Mouse (Mus musculus) thymus, postnatal 10 days (tissue): Measurements from ENCODE around the gene Efcab2.

ENCODE experiments used
- DNase-seq, 2 experiments: peaks; one replicate each; pipeline ENCODE4 v3.0.0; 2021; ENCODE audit warnings: low spot score in 2 of 2

The Efcab2 gene

DNA sequence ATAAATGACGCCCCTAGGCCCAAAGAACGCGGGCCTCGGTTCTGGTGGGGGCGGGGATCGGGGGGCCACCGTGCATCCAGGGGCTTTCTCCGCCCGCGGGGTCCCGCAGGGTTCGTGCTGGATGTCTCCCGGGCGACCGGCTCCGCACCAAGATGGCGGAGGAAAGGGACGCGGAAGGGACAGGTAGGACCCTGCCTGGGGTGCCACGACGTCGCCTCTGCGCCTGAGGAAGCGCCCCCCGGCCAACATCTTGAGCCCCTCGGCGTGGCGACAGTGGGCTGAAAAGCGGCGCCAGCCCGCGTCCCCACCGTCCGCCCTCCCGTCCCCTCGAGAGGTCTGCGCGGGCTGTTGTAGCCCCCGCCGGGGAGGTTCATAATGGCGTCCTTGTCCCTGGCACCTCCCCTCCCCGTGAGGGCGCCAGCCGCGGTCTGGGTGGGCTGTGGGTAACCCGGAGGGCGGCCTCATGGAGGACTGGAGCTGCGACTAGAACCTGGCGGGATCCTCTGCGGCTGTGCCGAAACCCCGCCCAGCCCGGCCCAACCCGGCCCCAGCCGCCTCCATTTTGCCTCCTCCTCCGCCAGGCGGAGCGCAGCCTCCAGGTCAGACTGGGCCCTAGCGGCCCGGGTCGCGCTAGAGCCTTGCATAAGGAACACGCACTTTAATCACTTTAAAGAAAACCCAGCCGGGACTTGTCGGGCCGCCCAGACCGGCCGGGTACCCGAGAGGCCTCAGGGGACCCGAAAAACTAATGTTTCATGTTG lies at the start of gene Efcab2:
Efcab2 (plus strand) TSS at position 135 of the 761 bp plus-strand sequence.
- DNase-seq = peak; percentile 91 to 92

DNA sequence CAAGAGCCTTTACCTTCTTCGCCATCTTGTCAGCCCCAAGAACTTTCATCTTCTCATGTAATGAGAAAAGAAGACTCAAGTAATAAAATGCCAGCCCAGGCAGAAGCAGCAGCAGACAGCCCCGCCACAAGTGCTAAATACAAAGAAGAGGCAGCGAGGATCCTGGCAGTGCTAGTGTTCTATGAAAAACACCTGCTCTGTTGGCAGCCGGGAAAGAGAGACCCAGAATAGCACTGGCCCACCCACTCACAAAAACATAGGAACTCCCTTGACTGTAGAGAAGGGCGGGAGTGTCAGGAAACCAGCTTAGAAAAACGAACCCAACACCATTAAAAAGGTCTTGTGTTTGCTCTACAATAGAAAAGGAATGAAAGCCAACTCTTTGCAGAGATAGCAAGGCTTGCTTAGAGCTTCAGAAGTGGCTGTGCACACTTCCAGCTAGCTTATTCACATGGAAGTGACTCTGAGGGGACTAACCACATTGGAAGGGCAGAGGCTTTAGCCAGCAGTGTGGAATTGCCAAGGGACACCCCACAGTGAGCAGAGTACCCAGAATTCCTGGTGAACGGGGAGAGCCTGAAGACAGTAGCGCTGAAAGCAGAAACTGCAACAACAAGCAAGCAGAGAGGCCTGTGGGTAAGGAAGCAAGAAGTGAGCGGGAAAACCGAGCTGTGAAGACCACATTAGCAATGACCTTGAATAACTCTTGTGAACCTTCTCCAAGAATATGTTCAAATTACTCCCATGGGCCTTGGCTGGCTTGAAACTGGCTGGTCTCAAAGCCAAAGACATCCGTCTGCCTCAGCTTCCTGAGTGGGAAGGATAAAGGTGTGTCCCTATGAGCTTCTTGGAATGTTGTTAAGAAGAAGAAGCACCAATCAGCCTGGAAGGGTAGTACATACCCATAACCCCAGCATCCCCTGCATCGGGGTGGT lies 47.8 kb upstream of the Efcab2 start:
- DNase-seq = no peak

DNA sequence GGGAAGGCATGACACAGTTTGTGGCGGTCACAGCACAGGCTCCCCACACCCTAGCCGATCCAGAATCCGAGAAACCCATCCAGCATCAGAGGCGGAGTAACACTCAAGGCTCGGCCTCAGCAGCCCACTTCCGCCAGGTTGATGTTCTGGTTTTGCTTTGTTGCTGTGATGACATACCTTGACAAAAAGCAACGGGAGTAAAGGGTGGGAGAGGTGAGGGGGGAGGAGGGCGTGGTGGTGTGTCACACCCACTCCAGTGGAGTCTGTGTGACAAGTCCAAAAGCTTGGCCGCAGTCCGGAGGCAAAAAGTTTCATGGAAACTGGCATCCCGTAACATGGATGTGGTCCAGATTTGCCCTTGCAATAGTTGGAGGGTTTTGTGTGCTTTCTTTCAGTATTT lies 45.6 kb upstream of the Efcab2 start:
- no peak for DNase-seq

DNA sequence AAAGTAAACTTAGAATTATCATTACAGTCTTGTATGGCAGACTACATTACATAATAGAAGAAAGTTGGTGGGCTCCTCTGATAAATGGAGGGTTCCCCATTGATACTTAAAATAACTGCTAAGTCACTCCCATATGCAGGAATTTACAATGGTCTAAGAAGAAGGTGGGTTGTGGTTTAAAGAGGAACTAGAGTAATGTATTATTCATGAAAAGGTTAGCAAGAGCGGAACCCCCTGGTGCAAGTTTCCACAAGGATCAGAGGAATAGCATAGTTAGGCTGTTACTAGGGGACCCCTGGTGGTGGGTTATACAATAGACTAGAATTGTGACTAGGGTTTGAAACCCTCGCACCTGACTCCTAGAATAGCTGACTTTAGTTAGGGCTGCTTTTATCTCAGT lies 45.2 kb upstream of the Efcab2 start:
- DNase-seq = peak in 1 of 2 experiments; percentile 26

DNA sequence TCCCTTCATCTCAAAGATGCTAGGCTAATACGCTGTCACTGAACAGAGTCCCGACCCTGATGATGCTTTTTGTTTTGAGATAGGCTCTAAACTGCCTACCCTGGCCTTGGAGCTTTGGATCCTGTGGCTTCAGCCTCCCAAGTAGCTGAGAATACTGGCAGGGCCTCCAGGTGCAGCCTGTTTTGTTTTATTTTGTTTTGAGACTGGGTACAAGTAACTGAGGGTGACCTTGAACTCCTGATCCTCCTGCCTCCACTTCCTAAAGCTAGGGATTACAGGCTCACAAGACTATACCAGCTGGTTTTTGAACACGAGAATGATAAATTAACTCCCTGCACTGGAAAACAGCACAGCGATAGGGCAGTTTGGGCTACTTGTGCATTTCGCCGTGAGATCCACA lies 40.7 kb upstream of the Efcab2 start:
- DNase-seq = no peak

DNA sequence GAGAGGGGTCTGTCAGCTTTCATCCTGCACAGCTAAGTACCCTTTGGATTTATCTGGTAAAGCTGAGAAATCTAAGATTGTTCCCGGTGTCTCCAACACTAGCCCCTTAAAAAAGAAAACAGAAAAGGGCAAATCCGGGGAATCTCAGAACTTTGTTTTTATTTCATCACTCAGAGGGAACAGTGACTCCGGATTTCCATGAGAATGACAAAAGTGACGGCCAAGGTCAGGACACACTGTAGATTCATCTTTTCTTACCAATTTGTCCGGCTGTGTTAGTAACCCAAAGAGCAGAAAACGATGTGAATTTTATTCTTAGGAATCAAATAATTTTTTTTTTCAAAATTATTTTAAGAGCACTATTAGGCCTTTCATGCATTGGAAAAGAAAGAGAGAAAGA lies 37.8 kb upstream of the Efcab2 start:
- no peak for DNase-seq

DNA sequence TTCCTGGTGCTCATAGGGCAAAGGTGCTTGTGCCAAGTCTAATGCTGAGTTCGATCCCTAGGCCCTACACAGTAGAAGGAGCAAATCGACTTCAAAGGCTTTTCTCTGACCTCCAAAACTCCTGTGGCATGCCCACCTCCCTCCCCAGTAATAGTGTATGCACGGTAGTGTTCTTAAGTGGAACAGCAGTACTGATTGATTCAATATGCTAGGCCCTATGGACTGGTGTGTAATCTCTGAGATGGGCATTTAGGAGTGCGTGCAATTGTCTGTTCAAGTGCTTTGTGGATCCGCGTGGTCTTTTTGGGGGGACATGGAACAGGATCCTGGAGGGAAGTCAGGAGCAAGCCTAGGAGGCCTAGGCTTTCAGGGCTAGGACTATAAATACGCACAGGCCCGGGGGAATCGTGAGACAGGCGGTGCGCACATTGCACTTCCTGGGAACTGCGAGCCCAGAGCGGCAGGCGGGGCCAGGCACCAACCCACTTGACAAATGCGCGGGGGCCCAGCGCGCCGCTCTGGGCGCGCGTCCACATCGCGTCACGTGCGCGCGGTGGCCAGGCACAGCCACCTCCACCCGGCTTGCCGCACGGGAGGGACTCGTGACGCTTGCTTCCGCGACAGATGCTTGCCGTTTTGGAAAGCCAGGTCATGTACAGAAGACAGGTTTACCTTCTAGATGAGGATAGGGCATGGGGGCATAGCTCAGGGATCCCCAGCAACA lies 37.2 kb upstream of the Efcab2 start:
- peak; percentile 81 to 85 for DNase-seq

DNA sequence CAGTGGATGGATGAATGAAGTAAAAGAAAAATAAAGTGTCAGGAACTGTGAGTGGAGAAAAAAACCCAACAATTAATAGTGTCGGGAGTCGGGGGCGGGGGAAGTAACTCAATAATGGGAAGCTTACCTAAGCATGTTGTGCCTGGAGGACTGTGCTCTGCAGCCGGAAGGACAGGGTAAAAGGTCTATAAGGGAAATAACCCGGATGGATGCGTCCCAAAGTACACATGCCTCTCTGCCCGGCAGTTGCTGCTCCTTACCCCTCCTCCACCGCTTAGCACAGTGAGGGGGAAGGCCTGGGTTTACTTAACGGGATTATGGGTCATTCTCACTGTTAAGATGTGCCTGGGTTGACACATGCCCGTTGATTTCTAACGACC lies 36.6 kb upstream of the Efcab2 start:
- DNase-seq = peak; percentile 25 to 39

DNA sequence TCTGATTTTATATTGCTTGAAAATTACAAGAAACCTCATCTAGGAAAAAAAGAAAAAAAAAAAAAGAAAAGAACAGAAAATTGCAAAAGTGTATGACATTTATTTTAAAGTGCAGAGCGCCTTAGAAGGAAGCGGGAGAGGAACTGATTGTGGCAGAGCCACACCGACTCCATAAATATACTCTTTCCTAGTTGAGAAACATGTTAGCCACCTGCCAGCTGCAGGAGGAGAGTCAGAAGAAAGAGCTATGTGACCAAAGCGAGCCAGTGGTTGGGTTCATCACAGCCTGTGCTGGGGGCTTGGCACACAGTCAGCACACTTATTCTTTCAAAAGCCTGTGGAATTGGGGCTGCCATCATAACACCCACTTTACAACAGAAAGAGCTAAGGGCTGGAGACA lies 33.2 kb upstream of the Efcab2 start:
- DNase-seq = no peak

DNA sequence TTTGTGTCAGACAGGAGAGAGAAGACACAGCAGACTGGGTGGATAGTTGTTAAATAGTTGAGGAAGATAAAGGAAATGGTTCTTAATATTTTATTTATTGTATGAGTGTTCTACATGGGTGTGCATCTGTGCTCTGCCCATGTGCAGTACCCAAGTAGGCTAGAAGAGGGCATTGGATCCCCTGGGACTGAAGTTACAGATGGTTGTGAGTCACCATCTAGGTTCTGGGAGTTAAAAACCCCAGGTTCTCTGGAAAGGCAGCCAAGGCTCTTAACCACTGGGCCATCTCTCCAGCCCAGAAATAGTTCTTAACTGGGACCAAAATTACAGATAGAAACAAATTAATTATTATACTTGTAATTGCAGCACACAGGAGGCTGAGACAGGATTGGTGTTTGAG lies 30.5 kb upstream of the Efcab2 start:
- DNase-seq = no peak

DNA sequence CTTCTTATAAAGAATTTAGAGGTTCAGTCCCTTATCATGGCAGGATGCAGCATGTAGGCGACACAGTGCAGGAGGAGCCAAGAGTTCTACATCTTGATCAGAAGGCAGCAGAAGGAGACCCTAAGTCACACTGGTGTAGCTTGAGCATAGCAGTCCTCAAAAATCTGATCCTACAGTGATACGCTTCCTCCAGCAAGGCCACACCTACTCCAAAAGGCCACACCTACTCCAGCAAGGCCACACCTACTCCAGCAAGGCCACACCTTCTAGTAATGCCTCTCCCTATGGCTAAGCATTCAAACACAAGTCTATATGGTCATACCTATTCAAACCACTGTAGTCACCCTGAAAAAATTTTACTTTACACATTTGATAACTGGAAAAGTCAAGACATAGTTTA lies 29.8 kb upstream of the Efcab2 start:
- DNase-seq = no peak

DNA sequence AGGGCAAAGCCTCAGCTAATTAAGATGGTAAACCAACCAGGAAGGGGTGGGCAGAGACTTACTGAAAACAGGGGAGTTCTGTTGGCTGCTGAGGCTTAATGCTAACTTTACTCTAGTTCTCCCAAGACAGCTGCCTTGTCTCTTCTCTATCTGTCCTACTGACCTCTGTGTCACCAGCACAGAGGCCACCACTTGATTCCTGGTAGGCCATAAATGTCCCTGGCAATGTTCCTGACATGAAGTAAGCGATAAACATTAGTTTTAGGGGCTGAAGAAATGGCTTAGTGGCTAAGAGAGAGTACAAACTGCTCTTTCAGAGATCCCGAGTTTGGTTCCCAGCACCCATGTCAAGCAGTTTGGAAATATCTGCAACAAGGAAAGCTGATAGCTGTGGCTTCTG lies 29.0 kb upstream of the Efcab2 start:
- DNase-seq = no peak

DNA sequence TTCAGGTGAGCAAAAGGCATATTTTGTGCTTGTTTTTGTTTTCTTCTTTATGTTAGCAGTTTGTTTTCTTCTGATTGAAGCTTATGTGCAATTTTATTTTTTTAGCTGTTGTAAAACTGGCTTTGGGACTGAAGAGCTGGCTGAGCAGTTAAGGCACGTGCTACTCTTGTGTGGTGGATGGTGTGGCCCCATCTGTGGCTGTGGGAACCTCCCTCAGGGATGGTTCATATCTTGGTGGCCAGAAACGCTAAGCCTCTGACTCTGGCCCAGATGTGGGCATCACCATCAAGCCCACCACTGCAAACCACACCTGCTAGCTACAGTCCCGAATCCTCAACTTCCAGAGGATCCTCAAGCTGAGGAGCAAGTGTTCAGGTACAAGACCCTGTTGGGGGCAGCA lies 27.8 kb upstream of the Efcab2 start:
- no peak for DNase-seq

DNA sequence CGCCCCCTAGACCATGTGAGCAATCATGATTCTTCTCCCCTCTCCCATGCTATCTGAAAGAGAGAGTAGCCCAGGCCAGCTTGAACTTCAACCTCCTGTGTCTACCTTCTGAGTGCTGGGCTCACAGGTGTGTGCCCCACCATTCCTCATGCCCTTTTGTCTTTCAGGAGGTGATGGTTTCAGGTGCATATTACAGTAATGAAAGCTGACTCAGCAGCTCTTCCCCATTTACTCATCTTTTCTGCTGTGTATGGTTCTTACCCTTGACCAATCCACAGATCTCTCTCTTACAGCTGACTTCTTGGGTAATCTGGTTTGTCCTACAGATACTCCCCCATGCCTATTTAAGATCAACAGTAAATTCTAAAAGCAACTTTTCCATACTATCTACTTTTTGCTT lies 26.7 kb upstream of the Efcab2 start:
- DNase-seq = no peak

DNA sequence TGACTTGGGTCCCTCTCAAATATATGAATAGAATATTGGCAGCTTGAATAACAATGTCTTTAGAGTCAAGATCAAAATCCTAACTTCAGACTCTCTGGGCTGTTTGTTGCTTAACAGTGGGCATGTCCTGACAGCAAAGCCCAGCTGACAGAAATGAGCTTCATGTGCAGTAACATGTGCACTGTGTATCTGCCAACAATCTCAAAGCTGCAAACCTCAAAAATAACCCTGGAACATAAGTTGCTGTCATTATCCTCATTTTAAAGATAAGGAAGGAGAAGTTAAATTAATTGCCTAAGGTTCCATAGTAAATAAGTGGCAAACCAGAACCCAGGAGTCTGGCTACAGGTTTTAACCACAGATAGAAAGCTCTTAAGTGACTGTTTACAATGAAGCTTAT lies 23.7 kb upstream of the Efcab2 start:
- DNase-seq = no peak

DNA sequence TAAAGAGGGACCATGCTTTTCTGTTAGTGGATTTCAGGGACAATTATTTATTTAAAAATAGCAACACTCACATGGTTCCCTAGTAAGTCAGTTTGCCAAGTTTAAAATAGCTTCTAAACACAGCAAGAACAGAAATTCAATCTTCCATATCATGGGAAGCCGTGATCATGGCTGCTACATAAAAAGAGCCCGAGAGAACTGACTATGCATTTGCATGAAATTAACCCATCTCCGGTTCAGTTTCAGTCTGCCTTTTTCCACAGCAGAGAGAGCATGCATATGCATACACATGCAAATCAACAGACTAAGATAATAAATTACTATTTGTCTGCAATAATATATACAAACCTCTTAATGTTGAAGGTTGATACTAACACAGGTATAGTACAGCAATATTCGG lies 17.1 kb upstream of the Efcab2 start:
- DNase-seq = no peak

DNA sequence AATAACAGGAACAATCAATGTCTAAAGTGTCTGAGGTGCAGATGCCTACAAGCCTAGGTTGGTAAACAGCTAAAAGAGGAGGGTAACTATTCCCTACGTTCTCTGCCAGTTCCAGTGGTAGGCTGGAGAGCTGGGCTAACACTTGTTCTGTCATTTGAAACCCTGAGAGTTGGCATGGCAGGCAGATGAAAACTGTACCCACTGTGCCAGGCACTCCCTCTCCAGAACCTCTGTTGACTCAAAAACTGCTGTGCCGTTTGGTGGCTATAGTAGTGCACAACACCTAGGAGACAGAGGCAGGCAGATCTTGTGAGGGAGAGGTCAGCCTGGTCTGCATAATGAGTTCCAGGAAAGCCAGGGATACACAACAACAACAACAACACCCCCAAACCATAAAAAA lies 16.5 kb upstream of the Efcab2 start:
- DNase-seq = no peak

DNA sequence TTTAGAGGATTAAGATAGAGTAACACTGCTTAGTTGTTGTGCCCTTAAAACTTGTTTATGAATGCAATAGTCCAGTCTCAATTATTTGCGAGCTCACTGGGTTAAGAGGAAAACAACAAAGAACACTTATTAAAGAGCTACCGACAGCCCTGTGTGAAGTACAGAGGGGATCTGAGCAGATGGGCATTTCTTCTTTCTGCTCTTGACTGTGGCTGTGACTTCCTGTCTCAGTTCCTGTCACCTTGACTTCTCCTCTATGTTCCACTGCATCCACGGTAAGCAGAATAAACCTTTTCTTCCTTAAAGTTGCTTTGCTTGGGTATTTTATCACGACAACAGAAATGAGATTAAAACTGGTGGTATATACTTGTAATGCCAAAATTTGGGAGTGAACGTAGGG lies 12.9 kb upstream of the Efcab2 start:
- no peak for DNase-seq

DNA sequence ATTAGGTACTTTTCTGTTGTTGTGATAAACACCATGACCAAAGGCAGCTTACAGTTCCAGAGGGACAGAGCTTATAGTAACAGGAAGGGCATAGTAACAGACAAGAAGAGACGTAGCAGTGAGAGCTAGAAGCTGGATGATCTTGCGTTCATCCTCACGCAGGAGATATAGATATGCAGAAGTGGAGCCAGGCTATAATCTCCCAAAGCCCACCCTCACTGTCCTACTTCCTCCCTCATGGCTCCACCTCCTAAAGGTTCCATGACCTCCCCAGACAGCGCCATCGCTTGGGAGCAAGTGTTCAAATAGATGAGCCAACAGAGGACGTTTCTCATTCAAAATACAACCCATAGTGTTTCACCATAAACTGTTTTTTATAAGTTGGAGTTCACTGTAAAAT lies 10.8 kb upstream of the Efcab2 start:
- no peak for DNase-seq

DNA sequence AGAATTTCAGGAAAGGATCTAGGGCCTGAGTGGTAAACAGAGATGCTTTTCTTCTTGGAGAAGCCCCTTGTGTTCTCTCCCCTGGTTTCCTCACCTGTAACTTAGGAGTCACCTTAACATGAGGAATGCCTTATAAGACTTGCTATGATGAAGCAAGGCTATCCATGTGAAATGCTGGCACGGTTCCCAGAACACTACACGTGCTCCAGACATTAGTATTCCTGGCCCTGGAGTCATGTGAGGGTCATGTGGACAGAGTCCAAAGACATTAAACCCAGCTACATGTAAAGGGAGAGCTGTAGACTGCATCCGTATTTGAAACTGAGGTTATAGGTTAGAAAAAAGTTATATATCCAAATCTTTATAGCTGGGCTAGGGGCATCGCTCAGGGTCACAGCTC lies 9.5 kb upstream of the Efcab2 start:
- no peak for DNase-seq

DNA sequence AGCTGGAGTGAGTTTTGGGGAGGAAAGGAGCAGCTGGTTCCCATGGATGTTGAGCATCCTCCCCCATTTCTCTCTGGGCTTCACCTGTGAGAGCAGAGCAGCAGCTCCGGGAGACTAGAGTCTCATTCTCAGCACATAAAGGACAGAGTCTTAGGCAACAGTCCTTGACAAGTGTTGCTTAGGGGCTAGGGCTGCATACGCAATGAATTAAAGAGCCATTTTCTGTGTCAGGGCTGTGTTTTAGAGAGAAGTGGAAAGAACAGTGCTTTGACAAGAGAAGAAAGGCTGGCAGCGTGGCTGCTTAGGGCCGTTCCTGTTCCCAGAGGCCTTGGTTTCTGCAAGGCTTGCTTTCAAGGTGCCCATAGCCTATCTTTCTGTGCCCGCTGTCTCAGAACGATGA lies 6.0 kb upstream of the Efcab2 start:
- no peak for DNase-seq

DNA sequence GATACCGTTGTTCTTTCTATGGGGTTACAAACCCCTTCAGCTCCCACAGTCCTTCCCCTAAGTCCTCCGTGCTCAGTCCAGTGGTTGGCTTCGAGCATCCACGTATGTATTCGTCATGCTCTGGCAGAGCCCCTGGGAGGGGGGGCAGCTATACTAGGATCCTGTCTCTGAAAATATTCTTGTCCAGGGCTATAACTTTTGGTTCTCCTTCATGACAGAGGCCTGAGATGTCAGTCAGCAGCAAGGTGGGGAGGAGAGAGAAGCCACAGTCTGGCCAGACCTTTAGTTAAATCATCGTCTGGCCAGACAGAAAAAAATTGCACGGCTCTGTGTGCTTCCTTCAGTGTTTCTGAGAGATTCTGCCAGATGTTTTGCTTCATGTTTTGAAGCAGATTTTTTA lies 5.2 kb upstream of the Efcab2 start:
- no peak for DNase-seq

DNA sequence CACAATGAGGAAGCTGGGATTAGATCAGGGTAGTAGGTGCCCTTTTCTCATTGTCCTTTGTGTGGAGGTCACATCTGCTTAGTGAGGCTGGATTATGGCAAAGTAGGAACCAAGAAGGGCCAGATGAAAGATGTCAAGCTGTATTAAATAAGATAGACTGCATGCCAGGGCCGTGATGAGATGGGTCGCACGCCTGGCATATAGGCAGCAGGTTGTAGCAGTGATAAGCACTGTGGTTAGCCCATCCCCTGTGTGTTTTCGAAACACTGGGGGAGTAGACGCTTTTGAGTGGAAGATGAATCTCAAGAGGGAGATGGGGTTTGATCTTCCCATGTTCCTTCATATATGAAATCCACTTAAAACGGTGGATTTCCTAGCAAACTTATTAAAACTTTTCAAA lies 3.9 kb upstream of the Efcab2 start:
- DNase-seq = no peak
